Mouse (Mus musculus): ENCODE results near the gene Arhgef12.

Arhgef12 gene

DNA sequence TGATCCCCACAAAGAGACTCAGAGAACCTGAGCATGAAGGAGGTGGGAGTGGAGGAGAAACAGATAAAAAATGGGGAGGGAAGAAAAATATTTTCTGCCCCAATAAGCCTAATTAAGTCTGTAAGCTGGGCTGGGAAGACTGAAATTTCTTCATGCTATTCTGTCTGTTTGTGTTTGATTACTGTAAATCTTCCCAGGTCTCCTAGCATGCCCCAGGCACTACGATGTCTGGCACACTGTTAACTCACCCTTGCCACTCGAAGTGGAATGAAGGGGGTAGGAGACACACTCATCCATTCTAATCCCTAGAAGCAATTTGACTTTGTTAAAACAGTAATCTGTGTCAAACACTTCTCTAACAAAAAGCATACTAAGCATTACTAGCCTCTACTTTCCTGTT lies 35.3 kb downstream of the Arhgef12 start:
- DNase-seq, result no peak

DNA sequence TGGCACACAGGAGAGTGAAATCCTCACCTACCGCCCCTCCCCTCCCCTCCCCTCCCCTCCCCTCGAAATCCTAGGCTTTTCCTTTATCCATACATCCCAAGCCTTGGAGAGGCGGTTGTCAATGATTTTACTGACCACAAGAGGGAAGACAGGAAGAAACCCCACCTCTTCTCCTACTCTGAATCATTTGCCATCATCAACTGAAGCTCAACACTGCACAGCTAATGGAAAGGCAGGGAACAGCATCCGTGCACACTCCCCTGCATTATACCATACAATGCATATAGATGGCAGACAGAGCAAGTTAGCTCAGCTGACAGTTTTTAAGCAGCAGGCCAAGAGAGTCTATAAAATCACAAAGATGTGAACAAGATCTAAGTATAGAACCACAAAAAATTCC lies 35.9 kb downstream of the Arhgef12 start:
- DNase-seq, result no peak

DNA sequence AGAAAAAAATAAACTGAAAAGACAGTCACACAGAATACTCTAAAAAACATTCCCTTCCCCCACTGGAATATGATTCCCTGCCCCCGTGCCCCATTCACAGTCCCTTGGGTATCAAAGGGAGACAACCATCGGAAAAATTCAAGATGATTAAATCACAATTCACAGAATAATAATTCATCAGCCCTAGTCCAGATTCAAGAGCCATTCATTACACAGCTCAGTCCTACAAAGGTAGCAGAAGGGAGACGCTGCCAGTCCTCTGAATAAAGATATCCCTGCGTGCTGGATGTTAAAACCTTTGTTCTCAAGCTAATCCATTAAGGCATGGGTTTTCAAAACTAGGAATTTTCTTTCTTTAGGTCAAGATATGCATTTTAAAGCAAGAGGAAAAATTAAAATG lies 36.5 kb downstream of the Arhgef12 start:
- DNase-seq, result no peak

DNA sequence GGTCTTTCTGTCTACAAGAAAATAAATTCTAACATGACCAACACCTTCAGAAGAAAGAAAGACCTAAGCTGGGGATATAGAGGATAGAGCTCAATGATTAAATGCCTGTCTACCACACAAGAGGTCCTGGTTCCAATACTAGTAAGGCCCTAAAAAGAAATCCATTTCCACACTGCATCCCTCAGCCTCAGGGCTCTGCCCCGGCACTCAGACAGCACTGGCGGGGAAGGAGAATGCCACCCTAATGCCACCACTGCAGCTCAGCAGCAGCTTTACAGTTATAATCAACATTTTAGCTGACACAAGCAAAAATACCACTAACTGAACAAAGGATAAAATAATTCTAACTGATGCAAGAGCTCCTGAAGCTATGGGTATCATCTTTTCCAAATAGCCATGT lies 36.9 kb downstream of the Arhgef12 start:
- no peak for DNase-seq

DNA sequence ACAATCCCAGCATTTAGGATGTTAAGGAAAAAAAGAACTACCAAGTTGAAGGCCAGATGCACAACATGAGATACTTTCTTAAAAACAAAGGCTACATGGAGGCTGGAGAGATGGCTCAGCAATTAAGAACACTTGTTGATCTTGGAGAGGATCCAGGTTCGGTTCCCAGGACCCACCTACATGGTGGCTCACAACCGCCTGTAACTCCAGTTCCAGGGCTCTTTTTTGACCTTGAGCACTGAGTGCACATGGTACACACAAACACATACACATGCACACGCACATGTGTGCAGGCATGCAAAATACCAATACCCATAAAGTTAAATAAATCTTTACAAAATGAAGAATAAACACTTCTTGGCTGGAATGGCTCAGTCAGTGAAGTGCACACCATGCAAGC lies 39.1 kb downstream of the Arhgef12 start:
- DNase-seq, result no peak

DNA sequence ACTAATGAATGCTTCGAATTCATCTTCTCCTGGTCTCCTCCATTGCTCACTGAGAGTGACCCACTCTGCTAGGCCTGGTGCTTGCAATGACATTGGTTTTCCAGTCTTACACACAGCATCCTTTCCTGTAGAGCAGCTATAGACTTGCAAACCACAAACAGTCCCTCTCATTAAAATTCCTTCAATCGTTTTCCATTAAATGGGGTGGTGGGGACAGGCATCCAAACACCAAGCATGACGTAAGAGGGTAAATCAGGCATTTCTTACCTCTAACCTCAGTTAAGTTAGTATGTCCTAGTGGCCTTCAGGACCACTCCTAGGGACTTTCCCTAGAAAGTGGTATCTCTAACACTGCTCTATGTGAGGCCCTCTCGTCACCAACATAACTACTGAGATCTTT lies 41.8 kb downstream of the Arhgef12 start:
- no peak for DNase-seq

DNA sequence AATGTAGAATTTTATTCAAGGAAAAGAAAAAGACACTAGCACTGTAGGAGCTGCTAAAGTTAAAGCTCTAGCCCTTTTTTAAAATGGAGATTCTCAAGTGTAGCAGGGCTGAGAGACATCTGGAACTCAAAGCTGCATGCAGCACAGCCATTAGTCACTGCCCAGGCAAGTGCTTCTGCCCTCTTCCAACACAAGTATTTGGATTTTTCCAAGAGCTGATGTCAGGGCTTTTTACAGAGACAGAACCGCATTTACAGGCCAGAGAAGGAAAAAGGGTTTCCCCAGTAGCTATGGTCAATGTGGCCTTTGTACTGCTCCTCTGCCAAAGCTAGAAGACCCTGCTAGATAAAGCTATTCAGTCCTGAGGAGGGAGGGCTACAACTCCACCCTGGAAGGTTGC lies 45.5 kb downstream of the Arhgef12 start:
- DNase-seq, result no peak

DNA sequence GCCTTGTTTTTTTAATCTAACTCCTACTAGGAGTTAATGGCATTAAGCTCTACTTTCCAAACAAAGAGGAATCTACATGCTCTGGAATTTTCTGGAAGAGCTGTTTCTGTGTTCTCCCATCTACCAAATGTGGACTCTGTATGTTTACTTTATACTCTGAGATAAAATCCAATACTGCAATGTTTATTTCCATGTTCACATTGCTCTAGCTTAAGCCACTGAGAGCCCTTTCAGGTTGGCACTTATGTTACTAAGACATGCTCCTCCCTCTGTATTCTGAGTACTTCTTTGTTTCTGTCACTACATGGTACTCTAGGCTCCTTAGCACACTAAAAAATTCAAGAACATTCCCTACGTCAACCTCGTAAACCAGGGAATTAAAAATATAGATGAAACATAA lies 56.6 kb downstream of the Arhgef12 start:
- DNase-seq, result no peak

DNA sequence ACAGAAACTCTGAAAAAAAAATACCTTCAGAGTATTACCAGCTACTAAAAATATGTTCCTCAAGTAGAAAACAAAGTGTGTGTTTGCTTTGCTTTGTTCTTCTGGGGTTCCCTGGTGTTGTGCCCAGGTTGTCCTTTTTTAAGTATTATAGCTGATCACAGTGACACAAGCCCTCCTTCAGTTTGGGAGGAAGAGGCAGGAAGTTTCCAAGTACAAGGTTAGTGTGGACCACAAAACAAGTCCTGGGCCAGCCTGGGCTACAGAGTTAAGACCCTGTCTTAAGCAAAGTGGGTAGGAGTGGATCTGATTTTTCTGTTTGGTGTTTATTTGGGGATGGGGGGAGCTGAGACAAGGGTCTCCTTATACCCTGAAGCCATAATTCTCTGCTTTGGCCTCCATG lies 62.6 kb downstream of the Arhgef12 start:
- no peak for DNase-seq

DNA sequence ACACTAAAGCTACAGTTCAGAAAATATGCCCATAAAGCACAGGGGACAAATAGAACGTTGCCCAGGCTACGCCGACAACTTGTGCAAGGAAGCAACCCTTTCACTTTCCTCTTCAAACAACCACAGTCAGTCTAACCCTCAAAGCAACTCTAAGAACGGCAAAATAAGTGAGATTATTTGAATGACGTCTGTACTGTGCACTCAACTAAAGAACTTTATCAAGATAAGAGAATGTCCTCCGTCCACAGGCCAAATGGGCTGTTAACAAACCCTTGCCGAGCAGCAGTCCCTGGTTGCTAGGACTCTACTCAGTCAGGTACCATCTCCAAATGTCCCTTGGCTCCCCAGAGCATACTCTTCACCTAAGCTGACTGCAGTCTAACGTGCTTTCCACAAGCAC lies 68.6 kb downstream of the Arhgef12 start:
- DNase-seq, result no peak

DNA sequence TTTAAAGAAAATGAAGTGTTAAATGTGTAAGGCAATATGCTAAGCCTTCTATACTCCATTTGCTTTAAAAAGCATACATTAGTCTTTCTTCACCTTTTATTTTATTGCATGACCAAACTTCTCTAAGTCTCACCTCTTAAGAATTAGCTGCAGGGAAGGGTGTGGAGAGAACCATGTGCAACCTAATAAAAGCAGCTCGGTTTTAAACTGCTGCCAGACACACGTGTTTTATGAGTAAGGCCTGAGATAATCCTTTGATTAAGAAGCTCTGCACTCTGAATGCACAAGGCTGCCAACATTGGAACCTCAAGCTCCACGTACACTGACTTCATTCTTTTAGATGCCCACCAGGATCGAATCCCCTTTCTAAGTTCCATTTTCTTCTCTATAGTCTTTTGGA lies 71.8 kb downstream of the Arhgef12 start:
- no peak for DNase-seq

DNA sequence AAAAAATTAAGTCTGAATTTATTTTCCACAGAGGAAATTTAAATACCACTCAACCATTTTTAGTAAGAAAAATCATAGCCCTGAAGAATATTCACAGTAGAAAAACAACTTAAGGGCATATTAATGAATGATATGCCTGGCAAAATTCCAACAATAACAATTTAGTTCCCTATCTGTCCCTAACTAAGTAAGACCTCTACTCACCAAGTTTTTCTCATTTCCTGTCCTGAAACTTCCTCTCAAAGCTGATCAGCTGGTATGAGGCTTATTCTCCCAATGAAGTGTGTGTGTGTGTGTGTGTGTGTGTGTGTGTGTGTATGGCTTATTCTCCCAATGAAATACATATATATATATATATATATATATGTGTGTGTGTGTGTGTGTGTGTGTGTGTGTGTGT lies 72.8 kb downstream of the Arhgef12 start:
- no peak for DNase-seq

DNA sequence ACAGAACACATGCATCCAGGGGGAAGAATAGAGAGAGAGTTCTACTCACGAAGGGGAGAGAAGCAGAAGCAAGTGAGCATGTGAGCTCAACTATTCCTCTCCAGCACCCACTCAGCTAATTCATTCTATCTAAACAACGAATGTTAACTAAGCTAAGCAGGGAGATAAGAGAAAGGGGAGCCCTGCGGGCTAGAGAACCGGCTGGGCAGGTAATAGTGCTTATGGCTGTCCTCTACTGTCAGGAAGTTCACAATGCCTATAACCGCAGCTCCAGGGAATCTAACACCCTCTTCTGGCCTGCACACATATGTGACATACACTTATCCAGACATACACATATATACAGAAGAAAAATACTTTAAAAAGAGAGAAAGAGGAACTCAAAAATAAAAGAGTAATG lies 79.3 kb downstream of the Arhgef12 start:
- no peak for DNase-seq

DNA sequence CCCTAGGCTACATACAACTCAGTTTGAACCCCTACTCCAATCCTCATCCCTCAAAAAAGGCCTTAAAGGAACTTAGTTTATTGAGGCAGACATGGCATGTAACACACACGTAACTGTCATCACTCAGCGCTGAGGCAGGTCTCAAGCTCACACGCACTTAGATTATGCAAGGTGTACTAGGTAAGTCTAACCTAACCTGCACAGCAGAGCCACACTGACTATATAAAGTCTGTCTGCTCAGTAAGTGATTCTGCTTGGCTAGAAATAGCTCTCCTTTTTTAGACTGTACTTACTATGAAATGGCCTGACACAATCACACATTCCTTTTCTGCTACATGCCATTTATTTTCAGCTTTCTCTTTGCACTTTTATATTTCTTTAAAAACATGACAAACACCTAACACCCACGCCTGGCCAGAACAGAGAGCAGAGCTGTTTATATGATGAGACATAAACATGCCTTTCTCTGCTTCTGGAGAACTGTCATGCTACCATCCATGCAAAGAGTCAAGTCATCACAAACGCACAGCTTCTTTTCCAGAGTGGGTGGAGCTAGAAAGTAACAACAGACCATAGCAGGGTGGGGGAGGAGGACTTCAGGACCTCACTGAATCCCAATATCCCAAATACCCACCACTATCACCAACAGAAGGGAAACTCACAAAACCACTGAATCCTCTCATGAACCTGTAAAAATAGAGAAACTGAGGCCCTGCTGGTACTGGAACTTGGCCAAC lies 85.4 kb downstream of the Arhgef12 start:
- DNase-seq, result no peak

DNA sequence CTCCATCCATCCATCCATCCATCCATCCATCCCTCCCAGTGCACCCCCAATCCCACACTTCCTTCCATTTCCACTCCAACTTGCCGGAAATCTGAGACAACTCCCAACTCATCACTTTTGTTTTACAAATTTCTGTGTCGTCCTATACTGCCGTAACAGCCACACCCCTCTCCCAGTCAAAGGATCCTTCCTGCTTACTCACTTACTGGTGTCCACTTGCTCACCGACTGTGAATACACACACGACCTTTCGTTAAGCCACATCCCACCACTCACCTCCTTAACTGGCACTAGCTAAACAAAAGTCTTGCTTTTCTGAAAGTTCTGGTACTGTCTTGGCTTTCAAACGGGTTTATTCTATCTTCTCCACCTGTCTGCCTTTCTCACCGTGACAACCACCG lies 87.4 kb downstream of the Arhgef12 start:
- DNase-seq, result no peak

DNA sequence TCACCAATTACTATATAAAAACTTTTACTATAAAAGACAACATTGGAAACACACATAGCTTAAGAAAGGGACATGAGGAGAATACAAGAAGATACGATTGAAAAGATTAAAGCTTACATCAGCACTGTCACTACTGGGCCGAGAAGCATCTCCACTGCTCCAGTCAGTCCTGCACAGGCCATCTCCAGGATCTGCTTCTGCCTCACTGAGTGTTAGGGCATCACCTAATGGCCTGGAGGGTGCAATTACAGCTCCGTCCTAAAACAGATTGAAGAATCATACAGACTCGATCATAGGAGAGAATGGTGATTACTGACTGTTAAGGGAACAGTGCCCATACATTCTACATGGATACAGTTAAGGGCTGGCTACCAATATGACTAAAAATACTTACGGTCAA lies 91.3 kb downstream of the Arhgef12 start:
- DNase-seq, result no peak

DNA sequence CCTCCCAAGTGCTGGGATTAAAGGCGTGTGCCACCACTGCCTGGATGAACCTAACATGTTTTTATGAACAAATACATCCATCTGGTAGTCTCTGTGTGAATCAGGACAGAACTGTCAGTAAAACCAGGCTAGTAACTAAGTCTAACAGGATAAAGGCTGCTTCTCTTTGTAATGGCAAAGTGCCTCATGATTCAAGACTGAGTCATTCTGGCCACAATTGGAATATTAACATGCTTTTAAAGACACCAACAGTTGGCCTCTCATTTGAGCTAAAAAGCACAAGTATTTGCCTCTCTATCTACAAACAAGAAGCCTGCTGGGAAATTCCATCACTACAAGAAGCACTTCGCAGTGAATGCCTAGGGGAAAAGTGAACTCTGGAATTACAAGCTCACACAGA lies 91.7 kb downstream of the Arhgef12 start:
- DNase-seq, result no peak

DNA sequence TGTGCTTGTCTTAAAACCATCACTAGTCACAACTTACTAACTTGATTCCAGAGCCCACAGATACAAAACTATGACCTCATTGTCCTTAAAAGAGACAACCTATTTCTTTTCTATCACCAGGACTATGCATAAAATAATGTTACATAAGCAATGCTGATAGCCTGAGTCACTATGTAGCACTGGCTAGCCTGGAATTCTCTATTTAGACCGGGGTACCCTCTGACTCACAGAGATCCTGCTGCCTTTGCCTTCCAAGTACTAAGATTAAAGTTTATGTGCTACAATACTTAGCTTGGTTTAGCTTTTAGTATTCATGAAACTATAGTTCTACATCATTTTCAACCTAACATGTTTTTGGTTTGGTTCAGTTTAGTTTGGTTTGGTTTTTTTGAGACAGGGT lies 92.2 kb downstream of the Arhgef12 start:
- no peak for DNase-seq

DNA sequence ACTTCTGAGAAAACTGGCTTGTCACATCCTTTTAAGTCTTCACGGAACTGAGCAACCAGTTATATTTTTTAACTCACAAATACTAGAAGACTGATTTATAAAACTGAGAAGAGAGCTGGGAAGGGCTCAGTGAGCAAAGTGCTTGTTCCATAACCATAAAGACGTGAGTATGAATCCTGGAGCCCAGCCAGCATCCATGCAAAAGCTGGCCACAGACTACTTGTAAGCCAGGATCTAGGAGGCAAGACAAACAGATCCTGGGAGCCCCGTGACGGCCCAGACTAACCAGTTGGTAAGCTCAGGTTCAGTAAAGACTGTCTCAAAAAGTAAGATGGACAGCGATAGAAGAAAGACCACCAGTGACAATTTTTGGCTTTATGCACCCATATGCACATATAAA lies 94.5 kb downstream of the Arhgef12 start:
- DNase-seq, result no peak

DNA sequence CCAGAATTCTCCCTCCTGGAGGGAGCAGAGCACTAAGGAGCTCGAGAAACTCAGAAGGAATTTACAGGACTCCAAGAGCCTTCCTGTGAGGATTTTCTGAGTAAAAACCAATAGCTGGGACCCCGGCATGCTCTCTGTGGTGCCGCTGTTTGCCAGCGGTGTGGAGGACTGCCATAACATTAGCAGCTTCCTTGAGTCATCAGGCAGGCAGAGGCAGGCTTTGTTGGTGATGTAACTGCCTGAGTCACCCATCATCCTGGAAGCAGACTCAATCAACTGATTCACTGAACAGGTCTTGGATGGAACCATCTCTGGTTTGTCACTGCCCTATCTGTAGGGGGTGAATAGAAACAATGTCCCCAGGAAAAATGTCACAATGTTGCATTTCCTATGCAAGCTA lies 96.0 kb downstream of the Arhgef12 start:
- DNase-seq, result no peak

DNA sequence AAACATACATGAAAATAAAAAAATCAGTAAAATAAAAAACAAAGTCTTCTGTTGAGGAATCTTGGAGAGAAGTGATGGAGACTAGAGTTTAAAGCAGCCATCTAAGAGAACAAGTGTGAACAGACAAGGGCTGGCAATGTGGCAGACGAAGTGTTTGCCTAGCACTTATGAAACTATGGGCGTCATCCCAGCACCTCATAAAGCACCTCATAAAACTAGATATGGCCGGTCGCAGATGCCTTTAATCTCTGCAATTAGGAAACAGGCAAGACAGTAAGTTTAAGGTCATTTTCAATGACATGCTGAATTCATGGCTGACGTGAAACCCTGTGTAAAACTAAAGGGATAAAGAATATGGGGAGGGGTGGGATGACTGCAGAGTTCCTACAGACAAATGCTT lies 103.2 kb downstream of the Arhgef12 start:
- DNase-seq, result no peak

DNA sequence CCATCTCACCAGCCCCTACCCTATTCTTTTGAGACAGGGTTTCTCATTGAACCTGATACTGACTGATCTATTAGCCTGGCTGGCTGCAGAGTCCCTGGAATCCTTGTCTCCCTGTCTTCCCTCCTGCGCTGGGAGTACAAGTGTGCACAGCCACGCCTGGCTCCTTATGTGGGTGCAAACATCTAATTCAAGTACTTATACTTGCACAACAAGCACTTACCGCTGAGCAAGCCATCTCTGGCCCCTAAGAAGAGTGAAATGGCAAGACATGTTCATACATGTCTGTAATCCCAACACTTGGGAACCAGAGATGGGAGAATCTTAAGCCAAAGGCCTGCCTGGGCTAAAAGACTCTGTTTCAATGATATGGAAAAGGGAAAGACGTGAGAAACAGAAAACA lies 104.0 kb downstream of the Arhgef12 start:
- no peak for DNase-seq

DNA sequence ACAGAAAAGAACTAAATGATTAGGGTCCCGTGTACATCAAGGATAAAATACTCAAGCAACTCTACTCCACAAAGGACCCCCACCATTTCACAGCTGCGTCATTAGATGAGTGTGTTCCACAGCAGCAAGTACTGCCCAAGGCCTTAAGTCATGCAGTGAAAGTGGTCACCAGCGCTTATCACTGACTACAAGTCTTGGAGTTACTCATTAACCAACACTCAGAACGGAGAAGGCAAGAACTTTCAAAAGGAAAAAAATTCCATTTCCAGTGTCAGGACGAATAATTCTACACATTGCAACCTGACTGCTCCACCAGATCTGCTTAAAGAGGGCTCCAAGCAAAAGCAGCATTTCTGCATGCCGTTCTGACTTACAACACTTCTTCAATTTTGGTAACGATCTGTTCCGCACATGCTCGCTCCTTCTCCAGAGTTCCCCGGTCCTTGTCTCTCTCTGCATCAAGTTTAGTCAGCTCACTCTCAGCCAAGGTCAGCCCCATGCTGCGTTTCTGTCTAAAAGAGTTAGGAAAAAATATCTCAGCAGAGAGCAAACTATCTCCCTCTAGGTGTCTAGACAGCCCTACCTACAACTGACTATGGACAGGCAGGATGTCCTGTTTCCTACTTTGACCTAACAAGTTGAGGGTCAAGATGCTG lies 106.3 kb downstream of the Arhgef12 start:
- no peak for DNase-seq

DNA sequence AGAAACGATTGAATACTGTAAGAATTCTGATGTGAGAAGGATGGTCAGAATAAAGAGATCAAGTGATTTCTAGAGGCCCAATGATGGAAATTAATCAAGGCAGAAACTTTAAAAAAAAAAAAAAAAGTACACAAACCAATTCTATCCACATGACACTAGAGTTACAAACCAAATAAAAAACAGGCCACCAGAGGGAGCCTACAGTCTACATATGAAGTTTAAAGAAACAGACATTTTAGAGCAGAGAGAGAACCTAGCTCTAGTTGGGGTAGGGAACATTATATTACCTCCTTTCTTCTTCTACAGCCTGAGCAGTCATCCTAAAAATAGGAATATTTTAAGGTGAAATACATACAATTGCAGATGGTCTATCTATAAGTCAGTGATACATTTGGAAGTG lies 107.0 kb downstream of the Arhgef12 start:
- peak; percentile 38 for DNase-seq

DNA sequence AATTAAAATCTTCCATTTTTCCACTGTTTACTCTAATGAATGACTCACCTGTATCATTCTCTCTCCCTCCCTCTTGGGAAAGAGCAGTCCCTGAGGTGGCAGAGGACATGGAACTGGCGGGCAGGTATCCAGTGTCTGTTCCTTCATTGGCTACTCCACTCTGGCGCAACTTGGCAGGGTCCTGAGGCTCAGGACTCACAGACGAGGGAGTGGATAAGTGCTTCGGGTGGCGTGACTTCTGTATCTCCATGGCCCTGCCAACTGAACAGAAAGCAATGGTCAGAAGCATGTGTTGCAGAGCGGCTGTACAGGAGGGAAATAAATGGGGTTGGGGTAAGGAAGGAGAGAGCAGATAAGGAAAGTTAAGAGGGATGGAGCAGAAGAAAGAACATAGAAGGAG lies 109.5 kb downstream of the Arhgef12 start:
- DNase-seq, result no peak
